8 mouse cellular contexts compared by ENCODE assay signal in genomic region chr13:17693816-17694215, GRCm38 (mm10). TPM values are rescaled to one million over a fixed set of nuclear protein-coding genes. Genes with fewer than 3 reads are reported as not detected.
A peak's percentile ranks its signal among the peaks of the same experiment; 100 is the strongest.
DNase-seq lines count a peak whose midpoint lies in the region; ATAC-seq lines count a peak whose summit lies in the region.

No protein-coding gene starts in this region.

- H3K9me3 ChIP-seq in hindbrain, embryonic 13.5 days = no peaks in the 10 kb centered on the region

- no peaks in the 10 kb centered on the region for H3K27me3 ChIP-seq in hindbrain, embryonic 13.5 days

- WGBS in hindbrain, embryonic 13.5 days = 70% methylated on average over 5 of the region's 5 CpGs

- H3K4me2 ChIP-seq in hindbrain, embryonic 13.5 days = peak overlapping the region; percentile 62

- no peak overlapping the region for H3K9ac ChIP-seq in hindbrain, embryonic 13.5 days

- no peaks in the 10 kb centered on the region for H3K36me3 ChIP-seq in hindbrain, embryonic 13.5 days

- peak; percentile 15 for DNase-seq in retina, postnatal 1 day
- no peak for DNase-seq in retina, embryonic 14.5 days (ENCODE audit: low spot score)
- DNase-seq in c-Kit-positive CD71-positive TER-119-negative erythroid progenitor cells, embryonic 14.5 days (ENCODE audit: low read depth) = peak; percentile 17
- DNase-seq in lung, adult 18-20 months = peak; percentile 6 to 30
- no peak for DNase-seq in right cerebral cortex, postnatal 36 days (ENCODE audit: low spot score in 2 of 2)
- DNase-seq in spleen, postnatal 14 days (ENCODE audit: low spot score in 2 of 2) = no peak
- DNase-seq in urinary bladder, postnatal 10 days (ENCODE audit: low spot score) = no peak

- peaks cover 12% of the 10 kb centered on the region for H3K4me1 ChIP-seq in hindbrain, embryonic 13.5 days (replicated peaks)

- H3K4me3 ChIP-seq in hindbrain, embryonic 13.5 days = peak overlapping the region; percentile 79

- no peak overlapping the region for H3K27ac ChIP-seq in hindbrain, embryonic 13.5 days

- no peak for ATAC-seq in hindbrain, embryonic 13.5 days (ENCODE audit: low FRiP score)

RNA-seq across cellular contexts. Expression of gene Mplkip, which starts 1.2 kb away (rescaled TPM):
- 46.4 and 47.4 TPM in 2 replicates for polyA plus RNA-seq in hindbrain, embryonic 13.5 days (2015; fragmentation: Nextera tagmentation; extraction: Ambion mirVana)

RNA-seq across cellular contexts. Expression of gene Sugct, which starts 1.5 kb away (rescaled TPM):
- 3.4 and 3.5 TPM in 2 replicates for polyA plus RNA-seq in hindbrain, embryonic 13.5 days (2015; fragmentation: Nextera tagmentation; extraction: Ambion mirVana)

Comparison
In these comparisons a context has a peak if more than half of its experiments do, and no peak if none do; other contexts are left out.
1. DNase-seq: peak in retina, postnatal 1 day (single experiment), c-Kit-positive CD71-positive TER-119-negative erythroid progenitor cells, embryonic 14.5 days (single experiment) and lung, adult 18-20 months (2 of 2); none in retina, embryonic 14.5 days (single experiment), right cerebral cortex, postnatal 36 days (0 of 2), spleen, postnatal 14 days (0 of 2) and urinary bladder, postnatal 10 days (single experiment).